Mouse (Mus musculus): Measurements from ENCODE around the gene Slc17a3. TPM values are rescaled to one million over a fixed set of nuclear protein-coding genes. Genes with fewer than 3 reads are reported as not detected.

Gene Slc17a3
- polyA plus RNA-seq (2014; fragmentation: Nextera tagmentation; extraction: Ambion mirVana): not detected in 2 replicates

DNA sequence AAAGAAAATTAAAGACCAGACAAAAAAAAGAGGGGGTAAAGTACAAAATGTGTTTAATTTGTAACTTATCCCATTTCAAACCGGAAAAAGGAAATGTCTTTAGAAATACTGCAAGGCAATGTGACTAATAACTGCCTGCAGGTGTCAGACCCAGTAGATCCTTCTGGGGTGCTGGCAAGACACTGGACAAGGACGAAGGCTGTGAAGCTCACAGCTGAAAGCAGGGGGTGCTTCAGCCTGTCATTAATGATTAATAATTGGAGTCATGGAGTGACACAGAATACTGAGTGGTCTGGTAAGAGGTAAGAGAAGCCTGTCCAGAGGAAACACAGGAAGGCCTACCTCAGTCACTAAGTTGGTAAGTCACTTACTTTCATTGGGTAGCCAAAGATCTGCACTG lies at the start of gene Slc17a3:
Slc17a3 (plus strand) TSS at position 127 of the 400 bp plus-strand sequence.
- WGBS: 84% methylated on average over 2 of the region's 2 CpGs
- Histone ChIP-seq H3K4me3 (ENCODE audit: low read depth, low read length) (no peak within 1 kb of the TSS), H3K27ac (ENCODE audit: low read depth, low read length) (no peak within 1 kb of the TSS), H3K9ac (ENCODE audit: low read depth, low read length) (no peak within 1 kb of the TSS), H3K9me3 (ENCODE audit: control insufficient read depth, low read length) (no peaks in the 10 kb centered on the region), H3K36me3 (ENCODE audit: control insufficient read depth, insufficient read depth, low read length) (no peaks in the 10 kb centered on the region), H3K4me1 (replicated peaks; ENCODE audit: control insufficient read depth, insufficient read depth, low read length) (no peaks in the 10 kb centered on the region), H3K27me3 (ENCODE audit: control insufficient read depth, insufficient read depth, low read length) (no peaks in the 10 kb centered on the region), H3K4me2 (replicated peaks; ENCODE audit: low read depth, low read length) (no peak within 1 kb of the TSS)
- no peak for ATAC-seq (ENCODE audit: low FRiP score)
- no peak for DNase-seq (ENCODE audit: low spot score)

DNA sequence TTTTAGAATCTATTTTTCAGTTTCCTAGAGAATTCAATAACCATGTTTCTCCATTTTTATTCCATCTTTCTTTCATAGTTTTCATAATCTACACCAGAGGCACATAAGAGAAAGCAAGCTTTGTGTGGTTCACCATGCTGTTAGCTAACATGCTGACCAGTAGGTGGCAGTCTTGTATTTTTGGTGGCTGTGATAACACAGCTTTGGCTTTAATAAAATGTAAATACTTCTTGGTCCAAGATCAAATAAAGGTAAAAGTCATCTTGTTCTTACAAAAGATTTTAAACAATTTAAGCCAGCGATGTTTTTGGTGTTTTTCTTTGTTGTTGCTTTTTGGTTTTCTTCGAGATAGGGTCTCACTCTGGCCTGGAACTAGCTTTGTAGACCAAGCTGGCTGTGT lies 46.7 kb upstream of the Slc17a3 start:
- H3K27ac ChIP-seq (ENCODE audit: low read depth, low read length): no peak overlapping the region
- no peaks in the 10 kb centered on the region for H3K36me3 ChIP-seq (ENCODE audit: control insufficient read depth, insufficient read depth, low read length)
- H3K9ac ChIP-seq (ENCODE audit: low read depth, low read length): no peak overlapping the region
- H3K27me3 ChIP-seq (ENCODE audit: control insufficient read depth, insufficient read depth, low read length): no peaks in the 10 kb centered on the region
- H3K4me3 ChIP-seq (ENCODE audit: low read depth, low read length): no peak overlapping the region
- peak; percentile 75 for DNase-seq (ENCODE audit: low spot score)
- 45% methylated on average over 2 of the region's 2 CpGs for WGBS
- no peaks in the 10 kb centered on the region for H3K9me3 ChIP-seq (ENCODE audit: control insufficient read depth, low read length)
- no peak for ATAC-seq (ENCODE audit: low FRiP score)
- no peak overlapping the region for H3K4me2 ChIP-seq (replicated peaks; ENCODE audit: low read depth, low read length)
- H3K4me1 ChIP-seq (replicated peaks; ENCODE audit: control insufficient read depth, insufficient read depth, low read length): no peaks in the 10 kb centered on the region

DNA sequence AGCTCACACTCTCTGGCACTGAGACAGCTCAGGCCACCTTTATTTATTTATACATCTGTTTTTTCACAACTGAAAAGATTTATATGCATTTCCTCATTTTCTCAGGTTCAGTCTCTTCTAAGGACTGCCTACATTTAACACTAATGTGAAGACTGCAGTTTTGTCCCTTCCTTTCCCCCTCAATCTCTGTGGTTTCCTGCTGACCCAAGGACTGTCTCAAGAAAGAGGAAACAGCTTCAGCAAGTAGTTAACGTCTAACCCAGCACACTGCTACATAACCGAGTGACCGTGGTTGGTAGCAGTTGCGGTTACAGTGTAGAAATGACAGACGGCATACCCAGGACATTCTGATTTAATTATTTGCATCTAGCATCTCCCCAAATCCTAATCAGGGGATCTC lies 39.8 kb upstream of the Slc17a3 start:
- no peaks in the 10 kb centered on the region for H3K27me3 ChIP-seq (ENCODE audit: control insufficient read depth, insufficient read depth, low read length)
- no peak overlapping the region for H3K27ac ChIP-seq (ENCODE audit: low read depth, low read length)
- ATAC-seq (ENCODE audit: low FRiP score) (no peak), DNase-seq (ENCODE audit: low spot score) (no peak)
- no peaks in the 10 kb centered on the region for H3K9me3 ChIP-seq (ENCODE audit: control insufficient read depth, low read length)
- no peak overlapping the region for H3K4me2 ChIP-seq (replicated peaks; ENCODE audit: low read depth, low read length)
- H3K4me1 ChIP-seq (replicated peaks; ENCODE audit: control insufficient read depth, insufficient read depth, low read length): no peaks in the 10 kb centered on the region
- no peaks in the 10 kb centered on the region for H3K36me3 ChIP-seq (ENCODE audit: control insufficient read depth, insufficient read depth, low read length)
- no peak overlapping the region for H3K4me3 ChIP-seq (ENCODE audit: low read depth, low read length)
- H3K9ac ChIP-seq (ENCODE audit: low read depth, low read length): no peak overlapping the region
- 86% methylated on average over 5 of the region's 5 CpGs for WGBS

DNA sequence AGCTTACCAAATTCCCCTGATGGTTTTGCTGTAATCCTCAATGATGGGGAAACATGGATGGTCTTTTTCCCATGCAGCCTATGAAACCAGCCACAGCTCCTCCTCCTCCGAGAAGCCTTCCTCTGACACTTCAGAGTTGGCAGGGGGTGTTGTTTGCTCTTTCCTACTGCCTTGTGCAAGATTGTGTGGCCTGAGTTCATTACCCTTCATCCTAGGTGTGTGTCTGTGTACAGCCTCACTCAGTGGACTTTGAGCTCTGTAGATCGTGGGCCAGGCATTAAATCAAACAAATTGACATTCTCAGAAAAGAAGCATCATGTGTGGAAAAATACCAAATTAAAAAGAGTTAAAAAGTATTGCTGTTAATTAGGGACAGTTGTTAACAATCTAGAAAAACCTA lies 34.7 kb upstream of the Slc17a3 start:
- ATAC-seq (ENCODE audit: low FRiP score) (no peak), DNase-seq (ENCODE audit: low spot score) (no peak)
- Histone ChIP-seq H3K4me2 (replicated peaks; ENCODE audit: low read depth, low read length) (no peak overlapping the region), H3K4me3 (ENCODE audit: low read depth, low read length) (no peak overlapping the region), H3K27ac (ENCODE audit: low read depth, low read length) (no peak overlapping the region), H3K9me3 (ENCODE audit: control insufficient read depth, low read length) (no peaks in the 10 kb centered on the region), H3K27me3 (ENCODE audit: control insufficient read depth, insufficient read depth, low read length) (no peaks in the 10 kb centered on the region), H3K9ac (ENCODE audit: low read depth, low read length) (no peak overlapping the region), H3K4me1 (replicated peaks; ENCODE audit: control insufficient read depth, insufficient read depth, low read length) (no peaks in the 10 kb centered on the region), H3K36me3 (ENCODE audit: control insufficient read depth, insufficient read depth, low read length) (no peaks in the 10 kb centered on the region)
- 87% methylated on average over 2 of the region's 2 CpGs for WGBS

DNA sequence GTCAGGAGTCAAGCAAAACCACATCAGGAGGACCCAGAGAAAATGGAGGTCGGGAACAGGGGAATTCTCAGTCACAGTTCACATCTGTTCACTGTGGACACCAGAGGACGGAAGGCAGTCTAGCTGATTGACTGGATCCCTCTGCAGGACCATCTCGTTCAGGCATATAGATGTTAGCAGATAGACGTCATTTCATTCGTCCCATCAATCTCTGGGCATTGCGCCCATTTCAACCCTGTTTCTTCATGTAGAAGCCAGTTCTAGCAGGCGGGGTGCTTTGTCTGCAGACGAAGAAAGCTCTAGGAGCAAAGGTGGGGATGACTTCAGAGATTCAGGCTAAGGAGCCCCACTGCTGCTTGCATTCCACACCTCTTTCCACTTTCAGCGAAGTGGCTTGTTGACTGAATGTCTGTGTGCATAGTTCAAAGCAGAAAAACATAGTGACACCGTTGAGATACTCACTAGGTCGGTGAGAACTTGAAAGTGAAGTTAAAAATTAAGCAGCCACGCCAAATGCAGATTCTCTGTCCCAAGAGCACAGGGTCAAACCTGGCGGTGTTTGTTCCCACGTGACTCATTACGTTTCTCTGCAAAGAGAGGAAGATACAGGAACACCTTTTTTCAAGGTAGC lies 32.7 kb upstream of the Slc17a3 start, which contains the start of gene Slc17a2:
Slc17a2 (plus strand) TSS at position 572 of the 631 bp plus-strand sequence.
- Histone ChIP-seq H3K9ac (ENCODE audit: low read depth, low read length) (no peak within 1 kb of the TSS), H3K36me3 (ENCODE audit: control insufficient read depth, insufficient read depth, low read length) (no peaks in the 10 kb centered on the region), H3K4me3 (ENCODE audit: low read depth, low read length) (no peak within 1 kb of the TSS), H3K27me3 (ENCODE audit: control insufficient read depth, insufficient read depth, low read length) (no peaks in the 10 kb centered on the region), H3K4me1 (replicated peaks; ENCODE audit: control insufficient read depth, insufficient read depth, low read length) (no peaks in the 10 kb centered on the region), H3K4me2 (replicated peaks; ENCODE audit: low read depth, low read length) (no peak within 1 kb of the TSS), H3K9me3 (ENCODE audit: control insufficient read depth, low read length) (no peaks in the 10 kb centered on the region), H3K27ac (ENCODE audit: low read depth, low read length) (no peak within 1 kb of the TSS)
- DNase-seq (ENCODE audit: low spot score) (no peak), ATAC-seq (ENCODE audit: low FRiP score) (no peak)
- 87% methylated on average over 15 of the region's 15 CpGs for WGBS

DNA sequence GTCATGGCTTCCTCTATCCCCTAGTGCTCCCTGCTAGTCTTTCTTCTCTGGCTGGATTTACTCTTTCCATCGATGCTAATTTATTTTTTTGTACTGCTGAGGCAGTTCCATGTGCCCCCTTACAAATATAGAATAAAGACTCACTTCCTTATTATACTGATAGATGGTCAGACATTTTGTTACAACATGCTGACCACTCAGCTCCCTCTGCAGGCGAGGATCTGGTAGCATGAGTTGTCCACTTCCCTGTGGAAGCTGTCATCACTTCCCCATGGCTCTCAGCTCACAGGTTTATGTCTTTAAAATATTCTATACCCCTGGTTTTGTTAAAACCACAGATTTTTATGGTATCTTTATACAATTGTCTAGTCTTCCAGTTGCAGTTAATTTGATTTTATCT lies 23.1 kb upstream of the Slc17a3 start:
- Histone ChIP-seq H3K4me1 (replicated peaks; ENCODE audit: control insufficient read depth, insufficient read depth, low read length) (no peaks in the 10 kb centered on the region), H3K4me2 (replicated peaks; ENCODE audit: low read depth, low read length) (no peak overlapping the region), H3K9ac (ENCODE audit: low read depth, low read length) (no peak overlapping the region), H3K27ac (ENCODE audit: low read depth, low read length) (no peak overlapping the region), H3K9me3 (ENCODE audit: control insufficient read depth, low read length) (no peaks in the 10 kb centered on the region), H3K36me3 (ENCODE audit: control insufficient read depth, insufficient read depth, low read length) (no peaks in the 10 kb centered on the region), H3K4me3 (ENCODE audit: low read depth, low read length) (no peak overlapping the region), H3K27me3 (ENCODE audit: control insufficient read depth, insufficient read depth, low read length) (no peaks in the 10 kb centered on the region)
- DNase-seq (ENCODE audit: low spot score) (no peak), ATAC-seq (ENCODE audit: low FRiP score) (no peak)
- 79% methylated on average over 2 of the region's 2 CpGs for WGBS

DNA sequence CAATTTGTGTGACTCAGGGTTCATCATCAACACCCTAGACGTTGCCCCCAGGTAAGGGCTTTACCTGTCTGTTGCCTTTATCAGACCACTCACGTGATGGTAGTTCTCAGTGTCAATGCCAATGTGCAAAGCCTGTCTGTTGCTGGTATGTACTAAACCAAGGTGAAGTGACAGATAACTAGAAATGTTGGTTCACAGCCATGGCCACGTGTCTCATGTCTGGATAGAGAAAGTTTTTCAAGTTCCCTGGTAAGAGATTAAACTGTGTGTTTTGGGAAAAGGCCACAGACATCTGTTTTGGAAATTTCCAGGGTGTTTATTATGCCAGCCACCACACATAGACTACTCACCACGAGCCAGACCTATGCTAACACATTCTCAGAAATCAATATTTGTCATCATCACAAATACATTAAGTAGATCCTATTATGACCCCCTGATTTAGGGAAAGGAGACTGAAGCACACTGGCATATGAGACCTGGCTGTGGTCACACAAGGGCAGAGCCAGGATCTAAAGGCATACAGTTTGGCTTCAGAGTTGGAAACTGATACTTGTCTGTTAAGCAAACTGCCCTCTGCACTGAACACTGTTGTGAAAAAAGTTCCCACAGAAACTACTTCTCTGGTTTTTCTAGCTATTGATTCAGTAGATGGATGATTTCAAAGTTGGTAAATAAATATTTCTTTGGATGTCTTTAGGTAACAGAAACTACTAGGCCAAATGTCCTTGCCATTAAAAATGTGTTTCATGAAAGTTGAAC lies 18.9 kb upstream of the Slc17a3 start:
- H3K27me3 ChIP-seq (ENCODE audit: control insufficient read depth, insufficient read depth, low read length): no peaks in the 10 kb centered on the region
- 74% methylated on average over 4 of the region's 4 CpGs for WGBS
- H3K9ac ChIP-seq (ENCODE audit: low read depth, low read length): no peak overlapping the region
- H3K9me3 ChIP-seq (ENCODE audit: control insufficient read depth, low read length): no peaks in the 10 kb centered on the region
- no peak overlapping the region for H3K27ac ChIP-seq (ENCODE audit: low read depth, low read length)
- H3K4me3 ChIP-seq (ENCODE audit: low read depth, low read length): no peak overlapping the region
- no peaks in the 10 kb centered on the region for H3K4me1 ChIP-seq (replicated peaks; ENCODE audit: control insufficient read depth, insufficient read depth, low read length)
- no peak for ATAC-seq (ENCODE audit: low FRiP score)
- no peaks in the 10 kb centered on the region for H3K36me3 ChIP-seq (ENCODE audit: control insufficient read depth, insufficient read depth, low read length)
- DNase-seq (ENCODE audit: low spot score): no peak
- H3K4me2 ChIP-seq (replicated peaks; ENCODE audit: low read depth, low read length): no peak overlapping the region

DNA sequence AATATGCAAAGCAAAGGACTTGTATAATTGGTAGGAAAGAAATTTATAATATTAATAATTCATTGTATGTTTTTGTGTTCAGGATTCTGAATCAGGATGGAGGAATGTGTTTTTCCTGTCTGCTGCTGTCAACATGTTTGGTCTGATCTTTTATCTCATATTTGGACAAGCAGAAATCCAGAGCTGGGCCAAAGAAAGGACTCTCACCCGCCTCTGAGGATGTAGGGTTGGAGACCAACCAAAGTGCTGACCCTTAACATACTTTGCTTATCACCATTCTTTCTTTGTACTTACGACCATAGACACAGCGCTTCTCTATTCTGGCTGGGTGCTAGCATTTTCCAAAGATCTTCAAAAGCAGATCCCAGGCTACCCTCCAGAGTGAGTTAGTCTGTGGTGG lies 17.0 kb upstream of the Slc17a3 start:
- Histone ChIP-seq H3K9me3 (ENCODE audit: control insufficient read depth, low read length) (no peaks in the 10 kb centered on the region), H3K4me2 (replicated peaks; ENCODE audit: low read depth, low read length) (no peak overlapping the region), H3K36me3 (ENCODE audit: control insufficient read depth, insufficient read depth, low read length) (no peaks in the 10 kb centered on the region), H3K4me3 (ENCODE audit: low read depth, low read length) (no peak overlapping the region), H3K4me1 (replicated peaks; ENCODE audit: control insufficient read depth, insufficient read depth, low read length) (no peaks in the 10 kb centered on the region), H3K27ac (ENCODE audit: low read depth, low read length) (no peak overlapping the region), H3K27me3 (ENCODE audit: control insufficient read depth, insufficient read depth, low read length) (no peaks in the 10 kb centered on the region), H3K9ac (ENCODE audit: low read depth, low read length) (no peak overlapping the region)
- ATAC-seq (ENCODE audit: low FRiP score) (no peak), DNase-seq (ENCODE audit: low spot score) (no peak)
- WGBS: 88% methylated on average over 3 of the region's 3 CpGs

DNA sequence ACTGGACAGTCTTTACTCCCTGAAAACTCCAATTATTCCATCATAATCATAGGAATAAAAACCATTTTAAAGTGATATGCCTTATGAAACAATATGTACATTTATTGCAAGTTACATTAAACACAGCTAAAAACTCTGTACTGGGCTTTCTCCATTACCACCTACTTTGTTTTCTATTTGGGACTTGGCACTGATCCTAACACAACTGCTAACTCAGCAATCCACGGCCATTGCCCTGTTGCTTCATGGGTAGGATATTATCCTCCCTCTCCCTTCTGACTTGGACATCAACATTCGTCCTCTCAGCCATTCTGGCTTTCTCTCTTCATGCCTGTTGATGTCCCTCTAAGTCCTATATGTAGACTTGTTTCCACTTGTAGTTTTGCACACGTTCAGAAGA lies 12.6 kb upstream of the Slc17a3 start:
- Histone ChIP-seq H3K9me3 (ENCODE audit: control insufficient read depth, low read length) (no peaks in the 10 kb centered on the region), H3K27ac (ENCODE audit: low read depth, low read length) (no peak overlapping the region), H3K4me2 (replicated peaks; ENCODE audit: low read depth, low read length) (no peak overlapping the region), H3K4me1 (replicated peaks; ENCODE audit: control insufficient read depth, insufficient read depth, low read length) (no peaks in the 10 kb centered on the region), H3K36me3 (ENCODE audit: control insufficient read depth, insufficient read depth, low read length) (no peaks in the 10 kb centered on the region), H3K27me3 (ENCODE audit: control insufficient read depth, insufficient read depth, low read length) (no peaks in the 10 kb centered on the region), H3K9ac (ENCODE audit: low read depth, low read length) (no peak overlapping the region), H3K4me3 (ENCODE audit: low read depth, low read length) (no peak overlapping the region)
- WGBS: 83% methylated on average over 3 of the region's 3 CpGs
- DNase-seq (ENCODE audit: low spot score): no peak
- ATAC-seq (ENCODE audit: low FRiP score): no peak
